Mouse (Mus musculus) cerebellum, adult 8-10 months (tissue): ENCODE results near the gene Acd.

Source experiments
- DNase-seq: peaks from one replicate; pipeline ENCODE4 v3.0.0; 2022

The Acd gene

GRCm38 (mm10) chr8:105700566-105700965, 336 bp downstream of the Acd start:
- no peak for DNase-seq

DNA sequence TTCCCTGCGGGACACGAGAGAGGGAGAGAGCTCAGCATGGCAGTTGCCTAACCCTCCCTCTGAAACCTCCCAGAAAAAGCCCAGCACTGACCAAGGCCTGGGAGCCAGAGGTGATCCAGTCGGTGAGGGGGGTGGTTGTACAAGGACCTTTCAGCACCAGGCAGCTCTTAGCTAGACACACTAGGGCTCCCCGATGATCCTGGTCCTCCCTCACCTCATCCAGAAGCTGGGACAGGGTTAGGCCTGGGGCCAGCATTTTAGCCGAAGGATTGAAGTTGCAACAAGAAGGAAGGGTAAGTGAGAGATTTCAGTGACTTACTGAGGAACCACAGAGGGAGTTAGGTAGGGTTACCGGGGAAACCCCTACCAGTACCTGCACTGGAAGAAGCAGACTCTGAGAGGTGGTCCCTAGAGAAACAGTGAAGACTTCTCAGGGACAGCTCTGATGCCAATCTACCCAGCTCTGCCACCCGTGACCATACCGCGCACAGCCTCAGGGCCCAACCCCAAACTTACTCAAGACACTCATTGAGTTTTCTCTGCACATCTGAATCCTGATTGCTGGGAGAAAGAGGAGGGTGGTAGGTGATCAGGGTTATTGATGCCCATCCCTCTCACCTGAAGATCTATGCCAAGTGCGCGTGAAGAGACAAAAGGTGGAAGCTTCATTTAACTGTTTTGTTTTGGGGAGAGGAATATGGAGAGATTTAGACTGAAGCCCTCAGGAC, 1.2 kb downstream of the Acd start:
- no peak for DNase-seq

- no peak for DNase-seq
Observed at GRCm38 (mm10) chr8:105698734-105699133, 2.2 kb downstream of the Acd start.

GRCm38 (mm10) chr8:105697196-105697780, 3.6 kb downstream of the Acd start:
- no peak for DNase-seq

- peak; percentile 42 for DNase-seq
Observed at GRCm38 (mm10) chr8:105695080-105695780, 5.7 kb downstream of the Acd start.

GRCm38 (mm10) chr8:105694051-105694799, 6.7 kb downstream of the Acd start:
- peak; percentile 72 for DNase-seq

DNA sequence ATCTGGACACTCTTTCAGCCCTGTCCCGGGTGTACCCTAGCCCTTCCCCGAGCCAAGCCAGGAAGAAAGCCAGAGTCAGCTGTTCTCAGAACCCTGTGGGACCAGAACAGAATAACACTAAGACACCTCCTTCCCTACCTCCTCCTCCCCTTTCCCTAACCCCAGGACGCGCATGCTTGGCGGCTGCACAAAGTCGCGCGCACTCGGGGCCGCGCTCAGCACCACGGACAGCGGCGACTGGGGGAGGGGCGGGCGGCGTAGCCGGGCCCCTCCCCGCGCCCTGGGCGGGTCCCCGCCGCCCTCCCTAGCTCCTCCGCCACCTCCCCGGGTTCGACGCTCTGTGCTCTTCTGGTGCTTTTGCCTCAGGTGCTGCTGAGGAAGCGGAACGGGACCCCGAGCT, 7.3 kb downstream of the Acd start:
- DNase-seq, result peak; percentile 80

DNA sequence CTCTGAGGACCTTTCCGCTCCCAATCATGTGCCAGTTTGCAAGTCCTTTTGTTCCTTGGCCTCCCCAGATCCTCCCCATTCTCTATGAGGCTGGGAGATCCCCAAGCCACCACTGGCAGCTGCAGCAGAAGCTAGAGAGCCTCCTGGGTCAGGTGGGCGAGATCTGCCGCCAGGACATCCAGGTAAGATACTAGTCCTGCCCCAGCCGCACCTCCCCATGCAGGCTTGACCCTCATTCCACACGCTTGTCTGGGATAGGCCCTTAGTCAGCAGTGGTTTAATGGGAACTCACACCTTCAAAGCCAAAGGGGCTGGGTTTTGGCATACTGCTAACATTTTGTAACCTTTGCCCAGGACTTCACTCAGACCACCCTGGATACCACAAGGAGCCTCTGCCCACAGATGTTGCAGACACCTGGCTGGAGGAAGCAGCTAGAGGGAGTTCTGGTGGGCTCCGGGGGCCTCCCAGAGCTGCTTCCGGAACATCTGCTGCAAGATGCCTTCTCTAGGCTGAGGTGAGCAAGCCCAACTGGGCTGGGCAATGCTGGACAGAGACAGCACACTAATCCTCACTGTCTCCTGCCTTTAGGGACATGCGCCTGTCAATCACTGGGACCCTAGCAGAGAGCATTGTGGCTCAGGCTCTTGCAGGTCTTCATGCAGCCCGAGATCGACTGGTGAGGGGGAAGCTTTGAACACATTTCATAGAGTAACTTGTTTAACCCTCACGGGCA, 8.3 kb downstream of the Acd start:
- DNase-seq, result no peak

DNA sequence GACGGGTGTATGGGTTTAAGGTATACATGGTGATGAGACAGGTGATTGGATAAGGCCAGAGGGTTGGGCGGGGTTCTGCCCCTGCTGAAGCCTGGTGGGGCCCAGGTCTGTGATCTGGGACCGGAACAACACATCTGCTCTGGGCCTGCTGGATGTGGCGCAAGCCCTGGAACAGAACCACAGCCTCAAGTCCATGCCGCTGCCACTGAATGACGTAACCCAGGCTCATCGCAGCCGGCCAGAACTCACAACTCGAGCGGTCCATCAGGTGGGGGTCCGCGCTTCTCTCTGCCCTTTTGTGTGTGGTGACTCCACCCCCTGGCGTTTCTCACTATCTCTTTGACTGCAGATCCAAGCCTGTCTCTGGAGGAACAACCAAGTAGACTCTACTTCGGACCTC, 9.9 kb downstream of the Acd start:
- no peak for DNase-seq

DNA sequence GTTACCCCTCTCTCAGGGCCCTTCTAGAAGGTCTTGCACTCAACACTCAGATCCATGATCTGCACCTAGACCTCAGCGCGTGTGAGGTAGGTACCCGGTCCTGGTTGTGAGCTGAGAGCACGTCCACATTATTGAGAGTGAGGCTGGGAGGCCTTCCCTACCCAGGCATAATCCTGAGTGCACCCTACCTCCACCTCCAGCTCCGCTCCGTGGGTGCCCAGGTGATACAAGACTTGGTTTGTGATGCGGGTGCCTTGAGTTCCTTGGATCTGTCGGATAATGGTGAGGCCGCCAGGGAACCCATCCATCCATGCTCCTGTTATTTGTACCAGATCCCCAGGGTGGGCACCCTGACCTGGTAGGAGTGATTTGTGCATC, 10.9 kb downstream of the Acd start:
- DNase-seq, result no peak

DNA sequence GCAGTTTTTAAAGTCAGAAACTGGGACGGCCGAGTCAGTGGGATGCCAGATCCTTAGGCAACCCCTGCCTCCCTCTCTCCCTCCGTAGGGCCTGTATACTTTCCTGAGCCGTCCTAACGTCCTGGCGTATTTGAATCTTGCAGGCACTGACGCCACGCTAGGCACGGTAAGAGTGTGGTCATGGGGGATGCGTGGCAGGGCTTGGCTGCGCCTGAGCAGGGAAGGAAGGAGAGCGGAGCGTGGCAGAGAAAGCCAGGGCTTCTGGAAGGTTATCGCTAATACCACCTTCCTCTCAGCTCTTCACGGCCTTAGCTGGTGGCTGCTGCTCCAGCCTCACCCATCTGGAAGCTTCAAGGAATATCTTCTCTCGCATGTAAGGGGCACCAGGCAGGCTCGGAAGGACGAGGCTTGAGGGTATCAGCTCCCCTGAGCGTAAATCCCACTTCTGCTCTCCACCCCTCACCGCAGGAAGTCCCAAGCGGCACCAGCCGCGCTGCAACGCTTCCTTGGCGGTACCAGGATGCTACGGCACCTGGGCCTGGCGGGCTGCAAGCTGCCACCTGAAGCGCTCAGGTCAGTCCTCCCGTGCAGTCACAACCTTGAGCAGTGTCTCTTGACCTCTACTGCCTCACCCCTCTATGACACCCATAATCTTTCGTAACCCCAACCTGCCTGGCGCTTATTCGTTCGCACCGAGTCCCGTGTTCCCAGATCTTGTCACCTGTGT, 11.5 kb downstream of the Acd start:
- no peak for DNase-seq

GRCm38 (mm10) chr8:105688242-105688752, 12.6 kb downstream of the Acd start:
- no peak for DNase-seq

DNA sequence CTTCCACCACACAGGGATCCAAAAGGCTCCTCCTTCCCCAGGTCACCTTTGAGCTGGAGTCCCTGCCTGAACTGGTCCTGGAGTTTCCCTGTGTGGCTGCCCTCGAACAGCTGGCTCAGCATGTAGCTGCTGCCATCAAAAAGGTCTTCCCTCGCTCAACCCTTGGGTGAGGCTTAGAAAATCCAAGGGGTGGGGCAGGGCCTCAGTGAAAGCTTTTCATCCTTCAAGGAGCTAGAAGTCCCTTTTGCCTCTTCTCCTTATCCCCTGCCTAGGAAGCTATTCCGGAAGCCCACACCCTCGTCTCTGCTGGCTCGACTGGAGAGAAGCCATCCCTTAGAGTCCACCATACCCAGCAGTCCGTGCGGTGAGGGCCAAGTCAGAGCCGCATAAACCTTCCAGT, 13.4 kb downstream of the Acd start:
- no peak for DNase-seq

GRCm38 (mm10) chr8:105686551-105686950, 14.4 kb downstream of the Acd start:
- no peak for DNase-seq

DNA sequence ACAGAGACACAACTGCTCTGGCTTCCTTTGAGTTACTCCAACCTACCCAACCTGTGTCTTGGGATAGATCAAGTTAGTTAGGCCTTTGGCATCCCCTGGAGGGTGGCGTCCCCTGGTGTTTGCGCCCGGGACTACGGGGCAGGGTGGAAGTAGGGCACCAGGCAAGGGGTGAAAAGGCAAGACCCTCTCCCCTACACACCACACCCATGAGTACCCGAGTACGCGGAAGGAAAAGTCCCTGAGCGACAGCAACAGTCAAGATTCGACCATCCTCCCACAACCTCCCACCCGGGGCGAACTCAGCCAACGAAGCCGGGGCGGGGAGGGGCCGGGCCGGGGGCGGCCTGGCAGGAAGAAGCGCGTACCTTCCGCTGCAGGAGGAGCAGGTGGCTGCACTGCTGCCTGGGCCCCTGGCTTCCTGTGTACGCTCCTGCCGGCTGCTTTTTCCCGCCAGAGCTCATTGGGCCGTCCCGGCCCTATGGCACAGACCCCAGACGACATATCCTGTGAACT, 15.1 kb downstream of the Acd start, which contains the start of gene Carmil2:
Gene Carmil2, plus strand, starts transcription at position 479 of the 513 bp plus-strand sequence.
- peak; percentile 40 for DNase-seq

- no peak for DNase-seq
Observed at GRCm38 (mm10) chr8:105685325-105685724, 15.6 kb downstream of the Acd start.

DNA sequence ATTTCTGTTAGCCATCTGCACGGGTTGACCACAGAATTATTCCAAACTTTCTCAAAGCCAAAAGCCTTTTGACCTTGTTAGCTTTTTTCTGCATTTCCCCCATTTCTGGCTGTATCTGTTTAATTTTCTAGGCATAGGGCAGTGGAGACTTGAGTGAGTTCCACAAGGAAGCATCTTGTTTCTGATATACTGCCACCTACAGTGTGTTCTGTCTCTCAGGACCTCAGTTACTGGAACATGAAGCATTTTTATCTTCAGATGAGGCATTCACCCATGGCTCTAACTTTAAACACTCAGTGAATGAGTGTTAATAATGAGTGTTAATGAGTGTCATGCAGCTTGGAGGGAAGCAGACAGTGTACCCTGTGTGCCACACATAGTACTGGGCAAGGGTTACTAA, 23.0 kb downstream of the Acd start:
- DNase-seq, result no peak

- no peak for DNase-seq
Observed at GRCm38 (mm10) chr8:105661167-105661566, 39.7 kb downstream of the Acd start.

DNA sequence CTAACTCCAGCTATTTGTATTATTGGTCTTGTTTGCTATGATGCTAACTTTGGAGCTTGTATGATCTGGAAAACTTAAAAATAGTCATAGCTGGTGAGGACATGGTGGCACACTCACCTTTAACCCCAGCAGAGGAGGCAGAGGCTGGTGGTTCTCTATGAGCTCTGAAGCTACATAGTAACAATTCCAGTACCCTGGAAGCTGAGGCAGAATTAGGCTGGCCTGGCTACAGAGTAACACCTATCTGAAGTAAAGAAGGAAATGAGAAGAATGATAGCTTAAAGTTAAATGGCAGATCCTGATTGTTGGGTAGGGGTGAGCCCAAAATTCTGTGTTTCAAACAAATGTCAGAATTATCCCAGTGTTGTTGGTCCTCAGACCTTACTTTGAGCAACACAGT, 43.3 kb downstream of the Acd start:
- DNase-seq, result no peak

DNA sequence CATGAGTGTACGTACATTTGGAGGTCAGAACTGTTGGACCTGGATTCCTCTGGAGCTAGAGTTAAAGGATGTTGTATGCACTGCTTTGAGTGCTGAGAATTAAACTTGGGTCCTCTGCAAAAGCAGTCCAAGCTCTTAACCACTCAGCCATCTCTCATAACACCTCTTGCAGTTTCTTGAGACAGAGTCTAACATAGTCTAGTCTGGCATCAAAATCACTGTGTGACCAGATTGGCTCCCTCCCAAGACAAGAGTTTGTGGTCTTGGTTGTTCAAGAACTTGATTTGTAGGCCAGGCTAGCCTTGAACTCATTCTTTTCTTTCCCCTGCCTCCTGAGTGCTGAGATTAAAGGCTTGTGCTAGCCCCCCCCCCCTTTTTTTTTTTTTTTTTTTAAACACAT, 52.0 kb downstream of the Acd start:
- DNase-seq, result no peak
